Mouse (Mus musculus) erythroblast, embryonic 14.5 days (primary cell): ENCODE data around the gene Sema3c. TPM values are rescaled to one million over a fixed set of nuclear protein-coding genes. Genes with fewer than 3 reads are reported as not detected.

Source experiments
- H3K27me3 ChIP-seq: 2 replicates; pipeline ENCODE4 v1.6.1; 2012; ENCODE audit warnings: inconsistent platforms; ENCODE audit not compliant: control insufficient read depth
- H3K36me3 ChIP-seq: 2 replicates; pipeline ENCODE4 v1.6.1; 2012; ENCODE audit warnings: mild to moderate bottlenecking, inconsistent platforms; ENCODE audit not compliant: control insufficient read depth
- H3K4me1 ChIP-seq: 2 replicates; pipeline ENCODE4 v1.6.1; 2012; ENCODE audit warnings: inconsistent platforms; ENCODE audit not compliant: control insufficient read depth
- H3K4me3 ChIP-seq: replicated peaks from 2 replicates; pipeline ENCODE3; 2012; ENCODE audit warnings: moderate library complexity, mild to moderate bottlenecking, inconsistent platforms
- H3K9me3 ChIP-seq: 2 replicates; pipeline ENCODE4 v1.6.1; 2012; ENCODE audit warnings: low read length, inconsistent platforms, mixed read lengths; ENCODE audit not compliant: control insufficient read depth
- GATA1 ChIP-seq: IDR thresholded peaks from 2 replicates; pipeline ENCODE4 v1.6.1; 2012; ENCODE audit warnings: low read length, inconsistent platforms, mixed read lengths
- TAL1 ChIP-seq: IDR thresholded peaks from 3 replicates; pipeline ENCODE4 v1.6.1; 2012; ENCODE audit warnings: low read length, inconsistent platforms, mixed read lengths
- polyA plus RNA-seq: library from polyadenylated mRNA; stranded (reverse); fragments of >175 nt; gene quantifications from 2 replicates; pipeline ENCODE4 v1.2.3, GENCODE M21; 2012

Gene Sema3c
- polyA plus RNA-seq, 1 experiment, result not detected

DNA sequence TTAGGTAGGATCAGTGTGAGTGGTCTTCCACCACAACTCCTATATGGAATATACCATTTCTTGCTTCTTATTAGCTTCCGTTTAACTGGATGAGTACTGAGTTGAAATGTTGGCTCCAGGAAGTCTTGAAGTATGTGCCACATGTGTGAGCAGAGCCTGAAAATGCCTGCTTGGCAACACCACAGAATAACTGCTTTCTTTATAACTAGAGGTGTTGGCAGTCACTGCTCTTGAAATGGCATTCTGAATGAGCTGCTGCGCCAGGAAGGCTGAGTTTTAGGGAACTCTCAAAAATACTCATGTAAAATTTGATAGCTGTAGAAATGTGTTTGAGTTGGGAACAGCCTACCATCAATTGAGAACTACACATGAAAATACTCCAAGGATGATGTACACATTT, 124.8 kb downstream of the Sema3c start:
- Histone ChIP-seq H3K36me3 (no peaks in the 10 kb centered on the region), H3K27me3 (no peaks in the 10 kb centered on the region), H3K4me3 (no peak overlapping the region), H3K9me3 (no peaks in the 10 kb centered on the region), H3K4me1 (no peaks in the 10 kb centered on the region)
- TF ChIP-seq TAL1, result no peak
- TF ChIP-seq GATA1, result no peak

GRCm38 (mm10) chr5:17704160-17704559, 130.1 kb downstream of the Sema3c start:
- Histone ChIP-seq H3K27me3 (no peaks in the 10 kb centered on the region), H3K9me3 (no peaks in the 10 kb centered on the region), H3K36me3 (no peaks in the 10 kb centered on the region), H3K4me1 (no peaks in the 10 kb centered on the region), H3K4me3 (no peak overlapping the region)
- TF ChIP-seq TAL1 (no peak), GATA1 (no peak)

- Histone ChIP-seq H3K27me3 (no peaks in the 10 kb centered on the region), H3K36me3 (no peaks in the 10 kb centered on the region), H3K4me3 (no peak overlapping the region), H3K4me1 (no peaks in the 10 kb centered on the region), H3K9me3 (no peaks in the 10 kb centered on the region)
- no peak for TF ChIP-seq GATA1
- TF ChIP-seq TAL1, result no peak
Measured at GRCm38 (mm10) chr5:17707086-17707485, 133.0 kb downstream of the Sema3c start.

GRCm38 (mm10) chr5:17712374-17712773, 138.3 kb downstream of the Sema3c start:
- Histone ChIP-seq H3K36me3 (no peaks in the 10 kb centered on the region), H3K27me3 (no peaks in the 10 kb centered on the region), H3K4me3 (no peak overlapping the region), H3K4me1 (no peaks in the 10 kb centered on the region), H3K9me3 (no peaks in the 10 kb centered on the region)
- TF ChIP-seq GATA1, result no peak
- no peak for TF ChIP-seq TAL1

- TF ChIP-seq TAL1 (no peak), GATA1 (no peak)
- no peaks in the 10 kb centered on the region for H3K4me1 ChIP-seq
Measured at GRCm38 (mm10) chr5:17715206-17715605, 141.1 kb downstream of the Sema3c start.

GRCm38 (mm10) chr5:17720011-17720410, 145.9 kb downstream of the Sema3c start:
- TF ChIP-seq TAL1 (no peak), GATA1 (no peak)
- H3K9me3 ChIP-seq, result no peaks in the 10 kb centered on the region
- H3K4me3 ChIP-seq, result no peak overlapping the region
- no peaks in the 10 kb centered on the region for H3K4me1 ChIP-seq
- H3K36me3 ChIP-seq, result no peaks in the 10 kb centered on the region
- no peaks in the 10 kb centered on the region for H3K27me3 ChIP-seq

More at GRCm38 (mm10) chr5:17715206-17715605, 141.1 kb downstream of the Sema3c start:
- Histone ChIP-seq H3K36me3 (no peaks in the 10 kb centered on the region), H3K9me3 (no peaks in the 10 kb centered on the region), H3K4me3 (no peak overlapping the region), H3K27me3 (no peaks in the 10 kb centered on the region)

GRCm38 (mm10) chr5:17724031-17724430, 149.9 kb downstream of the Sema3c start:
- Histone ChIP-seq H3K4me3 (no peak overlapping the region), H3K4me1 (no peaks in the 10 kb centered on the region), H3K27me3 (no peaks in the 10 kb centered on the region), H3K9me3 (no peaks in the 10 kb centered on the region), H3K36me3 (no peaks in the 10 kb centered on the region)
- no peak for TF ChIP-seq TAL1
- no peak for TF ChIP-seq GATA1

DNA sequence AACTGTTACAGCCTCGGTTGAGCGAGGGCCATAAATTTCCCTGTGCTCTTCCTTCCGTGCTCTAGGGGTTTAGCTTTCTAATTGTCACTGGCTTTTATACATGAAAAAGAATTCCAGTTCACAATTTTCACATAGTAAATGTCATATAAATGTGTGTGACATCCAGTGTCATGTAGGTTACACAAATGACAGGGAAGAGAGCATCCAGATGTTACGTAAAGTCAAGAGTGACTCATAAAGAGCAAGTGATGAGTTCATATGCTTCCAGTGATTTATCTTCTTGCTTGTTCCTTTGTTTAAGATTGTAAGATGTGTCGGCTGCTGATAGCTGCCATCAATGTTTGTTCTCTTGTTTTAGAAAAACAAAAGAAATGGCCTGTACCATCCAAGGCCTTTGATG, 154.0 kb downstream of the Sema3c start:
- H3K9me3 ChIP-seq, result no peaks in the 10 kb centered on the region
- TF ChIP-seq TAL1 (no peak), GATA1 (no peak)

GRCm38 (mm10) chr5:17739805-17740204, 165.7 kb downstream of the Sema3c start:
- H3K27me3 ChIP-seq, result no peaks in the 10 kb centered on the region
- TF ChIP-seq GATA1 (no peak), TAL1 (no peak)
- H3K4me3 ChIP-seq, result no peak overlapping the region

More for the DNA sequence above, 154.0 kb downstream of the Sema3c start:
- no peaks in the 10 kb centered on the region for H3K36me3 ChIP-seq
- no peaks in the 10 kb centered on the region for H3K27me3 ChIP-seq
- H3K4me3 ChIP-seq, result no peak overlapping the region
- no peaks in the 10 kb centered on the region for H3K4me1 ChIP-seq

DNA sequence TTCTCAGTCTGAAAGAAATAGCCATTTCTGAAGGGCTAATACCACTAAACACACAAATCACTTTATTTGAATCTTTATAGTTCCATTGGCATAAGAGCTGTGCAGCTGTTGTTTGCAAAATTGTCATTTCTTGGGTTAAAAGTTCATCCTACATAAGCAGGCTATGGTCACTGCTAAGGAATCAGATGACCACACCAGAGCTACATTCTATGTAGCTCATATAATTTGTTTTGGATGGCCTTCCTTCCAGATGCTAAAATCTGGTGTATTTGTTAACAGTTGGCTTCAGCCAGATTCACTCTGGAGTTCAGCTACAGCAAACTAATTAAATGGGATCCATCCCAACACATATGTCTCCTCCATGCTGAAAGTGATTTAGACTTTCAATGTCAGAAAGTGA, 172.4 kb downstream of the Sema3c start:
- TF ChIP-seq TAL1, result no peak
- Histone ChIP-seq H3K9me3 (no peaks in the 10 kb centered on the region), H3K4me3 (no peak overlapping the region), H3K4me1 (no peaks in the 10 kb centered on the region), H3K36me3 (no peaks in the 10 kb centered on the region), H3K27me3 (no peaks in the 10 kb centered on the region)

More at GRCm38 (mm10) chr5:17739805-17740204, 165.7 kb downstream of the Sema3c start:
- Histone ChIP-seq H3K36me3 (no peaks in the 10 kb centered on the region), H3K4me1 (no peaks in the 10 kb centered on the region), H3K9me3 (no peaks in the 10 kb centered on the region)
